Mouse (Mus musculus) olfactory bulb, adult 2 months (tissue): ENCODE results near the gene Scgb1b29. TPM values are rescaled to one million over a fixed set of nuclear protein-coding genes. Genes with fewer than 3 reads are reported as not detected.
"Not testable (repeated sequence)": the region's sequence is repeated elsewhere in the genome, so short reads cannot be mapped to it uniquely, and the experiment has no call there.

Experiments
- H3K27ac ChIP-seq: fragments of 200-500 bp; 2 replicates; pipeline ENCODE4 v1.5.1; 2012; ENCODE audit warnings: low read depth, low read length; ENCODE audit not compliant: insufficient read depth
- H3K4me1 ChIP-seq: fragments of 200-500 bp; 2 replicates; pipeline ENCODE4 v1.6.1; 2012; ENCODE audit warnings: low read length; ENCODE audit not compliant: control insufficient read depth, insufficient read depth
- H3K4me3 ChIP-seq: fragments of 200-500 bp; 2 replicates; pipeline ENCODE4 v1.5.1; 2012; ENCODE audit warnings: mild to moderate bottlenecking, low read depth, low read length, moderate library complexity; ENCODE audit not compliant: insufficient read depth
- WGBS: fragments of 180-500 bp; shearing (Covaris S2); methylation state at CpG from one replicate; pipeline ENCODE4 v1.1.7; 2018; 5-methylcytosine and 5-hydroxymethylcytosine counted together
- polyA plus RNA-seq: library from polyadenylated mRNA; stranded (reverse); fragments of >200 nt; gene quantifications from 2 replicates; pipeline ENCODE4 v1.2.4, GENCODE M21; 2012; ENCODE audit warnings: low replicate concordance; ENCODE audit not compliant: missing spikeins, insufficient read depth, insufficient read length

Gene Scgb1b29
- not detected in 2 replicates for polyA plus RNA-seq

- H3K27ac ChIP-seq, H3K4me3 ChIP-seq, H3K4me1 ChIP-seq: not testable (repeated sequence)
- 82% methylated on average over 5 of the region's 5 CpGs for WGBS
Observed at GRCm38 (mm10) chr7:32441241-32441640, at the start of gene Scgb1b29. Gene Scgb1b29 (plus strand): TSS chr7:32441541.

- H3K4me1 ChIP-seq, H3K27ac ChIP-seq, H3K4me3 ChIP-seq: not testable (repeated sequence)
- 90% methylated on average over 11 of the region's 11 CpGs for WGBS
Observed at GRCm38 (mm10) chr7:32428636-32429035, 12.7 kb upstream of the Scgb1b29 start.

Other genes starting within 250 kb of the Scgb1b29 start
- not detected in 2 replicates for gene Scgb2b11, start 230.4 kb upstream of the Scgb1b29 start, polyA plus RNA-seq
- gene Scgb1b11, start 218.7 kb upstream of the Scgb1b29 start, polyA plus RNA-seq, result not detected in 2 replicates
- gene Scgb2b12, start 114.3 kb upstream of the Scgb1b29 start, polyA plus RNA-seq, result not detected in 2 replicates
- not detected in 2 replicates for gene Scgb1b12, start 107.4 kb upstream of the Scgb1b29 start, polyA plus RNA-seq